Mouse (Mus musculus) liver, adult 2 months (tissue): Measurements from ENCODE around the gene Trp73.

ENCODE experiments used
- CTCF ChIP-seq: fragments of 200-500 bp; IDR thresholded peaks from 2 replicates; pipeline ENCODE4 v1.5.1; 2011; ENCODE audit warnings: low read depth, low read length, control low read depth
- POLR2A ChIP-seq: fragments of 200-500 bp; IDR thresholded peaks from 2 replicates; pipeline ENCODE4 v1.6.1; 2011; ENCODE audit warnings: low read length, control low read depth; ENCODE audit not compliant: insufficient read depth; ENCODE audit errors: extremely low read depth

- TF ChIP-seq POLR2A (no peak), CTCF (no peak)
These were observed 59.0 kb downstream of the Trp73 start for GRCm38 (mm10) chr4:154081021-154081420.
